Mouse (Mus musculus): Measurements from ENCODE around the gene Depp1. TPM values are rescaled to one million over a fixed set of nuclear protein-coding genes. Genes with fewer than 3 reads are reported as not detected.
A peak's percentile ranks its signal among the peaks of the same experiment; 100 is the strongest.

Depp1 gene
- polyA plus RNA-seq, 1 experiment, result 11.9 TPM

- H3K4me1 ChIP-seq (ENCODE audit: control insufficient read depth, insufficient read depth, low read length), result peaks cover 8% of the 10 kb centered on the region; the same call in 1 of the 2 replicates
- TF ChIP-seq CTCF (IDR thresholded peaks at IDR 0.05; ENCODE audit: control insufficient read depth, insufficient read depth, low read length), result no peak
- no peak for TF ChIP-seq POLR2A (IDR thresholded peaks at IDR 0.05; ENCODE audit: borderline replicate concordance, control insufficient read depth, low read depth, low read length)
- H3K27ac ChIP-seq (ENCODE audit: control insufficient read depth, insufficient read depth, low read depth, low read length, poor library complexity), result peak overlapping the region; percentile 17; the same call in 1 of the 2 replicates
- H3K4me3 ChIP-seq (replicated peaks; ENCODE audit: control insufficient read depth, low read depth, low read length), result no peak overlapping the region
- 29% methylated on average over 11 of the region's 11 CpGs for WGBS
Measured at GRCm38 (mm10) chr6:116668682-116669470, 18.5 kb downstream of the Depp1 start.

- H3K4me1 ChIP-seq (ENCODE audit: control insufficient read depth, insufficient read depth, low read length), result peaks cover 9% of the 10 kb centered on the region
- H3K27ac ChIP-seq (ENCODE audit: control insufficient read depth, insufficient read depth, low read depth, low read length, poor library complexity), result peak overlapping the region; percentile 58
- TF ChIP-seq POLR2A (IDR thresholded peaks at IDR 0.05; ENCODE audit: borderline replicate concordance, control insufficient read depth, low read depth, low read length) (no peak), CTCF (IDR thresholded peaks at IDR 0.05; ENCODE audit: control insufficient read depth, insufficient read depth, low read length) (no peak)
- 42% methylated on average over 6 of the region's 6 CpGs for WGBS
- H3K4me3 ChIP-seq (replicated peaks; ENCODE audit: control insufficient read depth, low read depth, low read length), result peak overlapping the region; percentile 12
Measured at GRCm38 (mm10) chr6:116670144-116670543, 19.7 kb downstream of the Depp1 start.

- 57% methylated on average over 5 of the region's 5 CpGs for WGBS
- Histone ChIP-seq H3K4me1 (ENCODE audit: control insufficient read depth, insufficient read depth, low read length) (peaks cover 9% of the 10 kb centered on the region), H3K4me3 (replicated peaks; ENCODE audit: control insufficient read depth, low read depth, low read length) (peak overlapping the region; percentile 40), H3K27ac (ENCODE audit: control insufficient read depth, insufficient read depth, low read depth, low read length, poor library complexity) (peak overlapping the region; percentile 40; the same call in 1 of the 2 replicates)
- TF ChIP-seq POLR2A (IDR thresholded peaks at IDR 0.05; ENCODE audit: borderline replicate concordance, control insufficient read depth, low read depth, low read length) (no peak), CTCF (IDR thresholded peaks at IDR 0.05; ENCODE audit: control insufficient read depth, insufficient read depth, low read length) (no peak)
Measured at GRCm38 (mm10) chr6:116671031-116671430, 20.6 kb downstream of the Depp1 start.

GRCm38 (mm10) chr6:116671768-116672167 is 21.4 kb downstream of the Depp1 start:
- H3K4me1 ChIP-seq (ENCODE audit: control insufficient read depth, insufficient read depth, low read length), result peaks cover 10% of the 10 kb centered on the region
- no peak overlapping the region for H3K27ac ChIP-seq (ENCODE audit: control insufficient read depth, insufficient read depth, low read depth, low read length, poor library complexity)
- WGBS, result 75% methylated on average over 4 of the region's 4 CpGs
- peak overlapping the region; percentile 29 for H3K4me3 ChIP-seq (replicated peaks; ENCODE audit: control insufficient read depth, low read depth, low read length)
- TF ChIP-seq CTCF (IDR thresholded peaks at IDR 0.05; ENCODE audit: control insufficient read depth, insufficient read depth, low read length), result no peak
- TF ChIP-seq POLR2A (IDR thresholded peaks at IDR 0.05; ENCODE audit: borderline replicate concordance, control insufficient read depth, low read depth, low read length), result no peak

- Histone ChIP-seq H3K4me1 (ENCODE audit: control insufficient read depth, insufficient read depth, low read length) (peaks cover 11% of the 10 kb centered on the region), H3K27ac (ENCODE audit: control insufficient read depth, insufficient read depth, low read depth, low read length, poor library complexity) (no peak overlapping the region), H3K4me3 (replicated peaks; ENCODE audit: control insufficient read depth, low read depth, low read length) (peak overlapping the region; percentile 57)
- TF ChIP-seq POLR2A (IDR thresholded peaks at IDR 0.05; ENCODE audit: borderline replicate concordance, control insufficient read depth, low read depth, low read length) (no peak), CTCF (IDR thresholded peaks at IDR 0.05; ENCODE audit: control insufficient read depth, insufficient read depth, low read length) (no peak)
- 50% methylated on average over 5 of the region's 5 CpGs for WGBS
Measured at GRCm38 (mm10) chr6:116672349-116672748, 21.9 kb downstream of the Depp1 start.

- Histone ChIP-seq H3K4me1 (ENCODE audit: control insufficient read depth, insufficient read depth, low read length) (peaks cover 13% of the 10 kb centered on the region), H3K27ac (ENCODE audit: control insufficient read depth, insufficient read depth, low read depth, low read length, poor library complexity) (peak within 1 kb of the TSS; percentile 89), H3K4me3 (replicated peaks; ENCODE audit: control insufficient read depth, low read depth, low read length) (peak within 1 kb of the TSS; percentile 87)
- peak; percentile 81 for TF ChIP-seq POLR2A (IDR thresholded peaks at IDR 0.05; ENCODE audit: borderline replicate concordance, control insufficient read depth, low read depth, low read length)
- no peak for TF ChIP-seq CTCF (IDR thresholded peaks at IDR 0.05; ENCODE audit: control insufficient read depth, insufficient read depth, low read length)
- WGBS, result under 1% methylated on average over 44 of the region's 44 CpGs
Measured at GRCm38 (mm10) chr6:116673471-116674282, 23.3 kb downstream of the Depp1 start, which contains the start of gene Rassf4. Gene Rassf4 (minus strand): TSS chr6:116673952.

GRCm38 (mm10) chr6:116674283-116674886 is 24.0 kb downstream of the Depp1 start:
- Histone ChIP-seq H3K4me3 (replicated peaks; ENCODE audit: control insufficient read depth, low read depth, low read length) (peak overlapping the region; percentile 87), H3K4me1 (ENCODE audit: control insufficient read depth, insufficient read depth, low read length) (peaks cover 14% of the 10 kb centered on the region), H3K27ac (ENCODE audit: control insufficient read depth, insufficient read depth, low read depth, low read length, poor library complexity) (peak overlapping the region; percentile 89)
- 7% methylated on average over 16 of the region's 16 CpGs for WGBS
- no peak for TF ChIP-seq POLR2A (IDR thresholded peaks at IDR 0.05; ENCODE audit: borderline replicate concordance, control insufficient read depth, low read depth, low read length)
- TF ChIP-seq CTCF (IDR thresholded peaks at IDR 0.05; ENCODE audit: control insufficient read depth, insufficient read depth, low read length), result no peak

All from bone marrow, adult 2 months (tissue).